Mouse (Mus musculus) frontal cortex, adult 2 months (tissue): ENCODE measurements around the gene Ghitm. TPM values are rescaled to one million over a fixed set of nuclear protein-coding genes. Genes with fewer than 3 reads are reported as not detected.
"Not testable (repeated sequence)": the region's sequence is repeated elsewhere in the genome, so short reads cannot be mapped to it uniquely, and the experiment has no call there.

ENCODE experiments used
- DNase-seq, 2 experiments: peaks; one replicate each; pipeline ENCODE4 v3.0.0; 2022; ENCODE audit warnings: low spot score in 1 of 2; ENCODE audit errors: extremely low spot score in 1 of 2
- polyA plus RNA-seq: library from polyadenylated mRNA; depleted of rRNA; stranded (reverse); fragments of >200 nt; gene quantifications from 2 replicates; pipeline ENCODE4 v1.2.3, GENCODE M21; 2012; rRNA removed

Ghitm gene
- polyA plus RNA-seq = 306 and 313 TPM in 2 replicates

GRCm38 (mm10) chr14:37135127-37135593 is at the start of gene Ghitm:
TSS of gene Ghitm (minus strand) at chr14:37135272.
- peak; percentile 99 for DNase-seq

GRCm38 (mm10) chr14:37184871-37185270 is 49.8 kb upstream of the Ghitm start:
- DNase-seq = no peak

- peak in 1 of 2 experiments; percentile 8 for DNase-seq
These were observed 39.4 kb upstream of the Ghitm start for GRCm38 (mm10) chr14:37174484-37174883.

GRCm38 (mm10) chr14:37165266-37165926 is 30.3 kb upstream of the Ghitm start:
- DNase-seq = peak in 1 of 2 experiments; percentile 63

GRCm38 (mm10) chr14:37164392-37165032 is 29.4 kb upstream of the Ghitm start:
- DNase-seq = no peak

- DNase-seq = no peak
These were observed 28.3 kb upstream of the Ghitm start for GRCm38 (mm10) chr14:37163277-37163956.

GRCm38 (mm10) chr14:37154391-37154790 is 19.3 kb upstream of the Ghitm start:
- no peak for DNase-seq

- DNase-seq = no peak
These were observed 4.1 kb upstream of the Ghitm start for GRCm38 (mm10) chr14:37139051-37139710.

GRCm38 (mm10) chr14:37137596-37137995 is 2.5 kb upstream of the Ghitm start:
- DNase-seq = not testable (repeated sequence)

GRCm38 (mm10) chr14:37136110-37136509 is 1.0 kb upstream of the Ghitm start:
- DNase-seq = no peak

GRCm38 (mm10) chr14:37135671-37136070 is 599 bp upstream of the Ghitm start:
- DNase-seq = no peak

GRCm38 (mm10) chr14:37134304-37135126 is 557 bp downstream of the Ghitm start:
- no peak for DNase-seq

GRCm38 (mm10) chr14:37127652-37128051 is 7.4 kb downstream of the Ghitm start:
- peak in 1 of 2 experiments; percentile 72 for DNase-seq

- DNase-seq = no peak
These were observed 15.8 kb downstream of the Ghitm start for GRCm38 (mm10) chr14:37119233-37119632.

- no peak for DNase-seq
These were observed 21.1 kb downstream of the Ghitm start, which contains the start of gene 2610528A11Rik for GRCm38 (mm10) chr14:37113922-37114321. TSS of gene 2610528A11Rik (minus strand) at chr14:37114022.

- no peak for DNase-seq
These were observed 22.1 kb downstream of the Ghitm start for GRCm38 (mm10) chr14:37112931-37113330.

GRCm38 (mm10) chr14:37111371-37111770 is 23.7 kb downstream of the Ghitm start:
- DNase-seq = no peak

- DNase-seq = no peak
These were observed 24.6 kb downstream of the Ghitm start for GRCm38 (mm10) chr14:37110456-37110855.

- DNase-seq = no peak
These were observed 25.1 kb downstream of the Ghitm start for GRCm38 (mm10) chr14:37109975-37110374.

GRCm38 (mm10) chr14:37109460-37109859 is 25.6 kb downstream of the Ghitm start:
- DNase-seq = no peak
